Mouse (Mus musculus) liver, embryonic 13.5 days (tissue): ENCODE results near the gene Jph3. TPM values are rescaled to one million over a fixed set of nuclear protein-coding genes. Genes with fewer than 3 reads are reported as not detected.

Experiments
- ATAC-seq: fragments of 200-750 bp; cut with Nextera tagmentation; 2 replicates; pipeline ENCODE4 v1.8.0; 2017; ENCODE audit warnings: low read depth, mild to moderate bottlenecking, moderate number of reproducible peaks, moderate library complexity
- DNase-seq: peaks from one replicate; pipeline ENCODE4 v3.0.0; 2022
- H3K27ac ChIP-seq: fragments of 300-500 bp; sonication (generic); 2 replicates; pipeline ENCODE4 v1.5.1; 2015; ENCODE audit warnings: moderate library complexity, mild to moderate bottlenecking, inconsistent platforms
- H3K27me3 ChIP-seq: fragments of 300-500 bp; sonication (generic); 2 replicates; pipeline ENCODE4 v1.6.1; 2015; ENCODE audit warnings: mild to moderate bottlenecking, inconsistent platforms
- H3K36me3 ChIP-seq: fragments of 300-500 bp; sonication (generic); 2 replicates; pipeline ENCODE4 v1.6.1; 2015; ENCODE audit warnings: mild to moderate bottlenecking, inconsistent platforms
- H3K4me1 ChIP-seq: fragments of 300-500 bp; sonication (generic); replicated peaks from 2 replicates; pipeline ENCODE4 v1.6.1; 2015; ENCODE audit warnings: inconsistent platforms
- H3K4me2 ChIP-seq: fragments of 300-500 bp; sonication (generic); 2 replicates; pipeline ENCODE4 v1.6.1; 2015; ENCODE audit warnings: inconsistent platforms, mild to moderate bottlenecking, moderate library complexity
- H3K4me3 ChIP-seq: fragments of 300-500 bp; sonication (generic); replicated peaks from 2 replicates; pipeline ENCODE4 v1.5.1; 2015; ENCODE audit warnings: mild to moderate bottlenecking, inconsistent platforms
- H3K9ac ChIP-seq: fragments of 300-500 bp; sonication (generic); 2 replicates; pipeline ENCODE4 v1.6.1; 2015; ENCODE audit warnings: mild to moderate bottlenecking, inconsistent platforms
- H3K9me3 ChIP-seq: fragments of 300-500 bp; sonication (generic); replicated peaks from 2 replicates; pipeline ENCODE4 v1.6.1; 2016; ENCODE audit warnings: inconsistent platforms
- WGBS: fragments of 180-500 bp; shearing (Covaris S2); methylation state at CpG from one replicate; pipeline ENCODE4 v1.1.7; 2015; ENCODE audit not compliant: insufficient replicate concordance; 5-methylcytosine and 5-hydroxymethylcytosine counted together
- polyA plus RNA-seq: library from polyadenylated mRNA; unstranded; fragments of >200 nt; fragmentation: Nextera tagmentation; extraction: Ambion mirVana; gene quantifications from 2 replicates; pipeline ENCODE4 v1.2.1, GENCODE M21; 2015

The Jph3 gene
- polyA plus RNA-seq, result 0.14 and 0.31 TPM in 2 replicates

DNA sequence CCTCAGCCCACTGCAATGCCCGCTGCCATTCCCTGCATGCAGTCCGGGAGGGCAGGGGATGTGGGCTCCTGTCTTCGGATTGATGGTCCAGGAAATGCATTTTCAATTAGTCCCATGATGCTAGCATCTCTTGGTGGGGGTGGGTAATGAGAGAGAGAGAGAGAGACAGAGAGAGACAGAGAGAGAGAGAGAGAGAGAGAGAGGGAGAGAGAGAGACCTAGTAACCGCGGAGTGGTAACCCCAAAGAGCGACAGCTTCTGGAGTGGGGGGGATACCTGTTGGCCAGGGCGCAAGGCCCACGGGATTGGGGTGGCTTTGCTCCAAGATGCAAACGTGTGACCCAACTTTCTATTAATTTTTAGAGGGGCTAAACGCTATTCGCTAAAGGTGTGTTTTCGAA lies at the start of gene Jph3:
Gene Jph3 (plus strand): TSS at position 301 of the 400 bp plus-strand sequence.
- Histone ChIP-seq H3K36me3 (no peaks in the 10 kb centered on the region), H3K4me2 (peak within 1 kb of the TSS; percentile 49), H3K9ac (no peak within 1 kb of the TSS), H3K27me3 (peaks cover 69% of the 10 kb centered on the region), H3K4me1 (no peaks in the 10 kb centered on the region), H3K4me3 (peak within 1 kb of the TSS; percentile 37), H3K9me3 (no peaks in the 10 kb centered on the region), H3K27ac (no peak within 1 kb of the TSS)
- ATAC-seq (no peak), DNase-seq (no peak)
- 10% methylated on average over 12 of the region's 12 CpGs for WGBS

DNA sequence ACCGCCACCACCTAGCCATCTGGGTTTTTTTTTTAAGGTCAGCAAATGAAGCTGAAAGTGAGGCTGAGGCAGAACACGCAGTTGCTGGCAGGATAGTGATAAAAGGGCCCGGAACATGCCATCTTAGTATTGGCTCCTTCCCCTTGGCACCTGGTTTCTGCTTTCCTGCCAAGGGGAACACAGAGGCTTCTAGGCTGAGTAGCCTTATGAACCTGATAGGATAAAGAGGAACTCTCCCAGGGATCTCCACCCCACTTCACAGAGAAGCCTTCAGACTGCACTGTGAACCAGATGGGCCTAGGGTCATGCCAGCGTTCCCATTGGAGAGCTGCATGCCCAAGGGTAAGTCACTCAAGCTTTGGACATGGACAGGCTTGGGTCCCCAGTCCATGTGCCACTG lies 48.5 kb upstream of the Jph3 start:
- H3K27ac ChIP-seq, result no peak overlapping the region
- no peak overlapping the region for H3K9ac ChIP-seq
- 65% methylated on average over 4 of the region's 4 CpGs for WGBS
- no peaks in the 10 kb centered on the region for H3K27me3 ChIP-seq
- no peaks in the 10 kb centered on the region for H3K9me3 ChIP-seq
- H3K4me3 ChIP-seq, result no peak overlapping the region
- DNase-seq (no peak), ATAC-seq (no peak)
- H3K36me3 ChIP-seq, result no peaks in the 10 kb centered on the region
- H3K4me2 ChIP-seq, result no peak overlapping the region
- H3K4me1 ChIP-seq, result no peaks in the 10 kb centered on the region

DNA sequence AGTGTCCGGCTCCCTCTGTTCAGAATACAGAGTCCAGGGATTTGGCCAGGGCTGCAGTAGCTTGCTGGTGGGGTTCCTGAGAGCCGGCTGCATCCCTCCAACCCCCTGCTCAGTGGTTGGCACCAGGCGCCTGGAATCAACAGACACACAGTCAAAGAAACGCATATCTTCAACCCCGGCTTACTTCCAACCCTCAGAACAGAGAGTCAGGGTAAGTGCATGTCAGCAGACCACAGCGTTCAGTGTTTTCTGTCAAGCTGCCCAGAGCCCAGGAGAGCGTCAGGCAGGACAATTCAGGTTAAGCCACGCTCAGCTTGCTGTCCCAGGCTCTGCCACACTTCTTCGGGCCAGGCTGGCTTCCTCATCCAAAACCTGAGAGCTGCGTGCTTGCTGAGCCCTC lies 48.0 kb upstream of the Jph3 start:
- 49% methylated on average over 10 of the region's 10 CpGs for WGBS
- Histone ChIP-seq H3K4me2 (no peak overlapping the region), H3K4me1 (no peaks in the 10 kb centered on the region), H3K27ac (no peak overlapping the region), H3K9me3 (no peaks in the 10 kb centered on the region), H3K9ac (no peak overlapping the region), H3K4me3 (no peak overlapping the region), H3K36me3 (no peaks in the 10 kb centered on the region), H3K27me3 (no peaks in the 10 kb centered on the region)
- DNase-seq, result no peak
- no peak for ATAC-seq

DNA sequence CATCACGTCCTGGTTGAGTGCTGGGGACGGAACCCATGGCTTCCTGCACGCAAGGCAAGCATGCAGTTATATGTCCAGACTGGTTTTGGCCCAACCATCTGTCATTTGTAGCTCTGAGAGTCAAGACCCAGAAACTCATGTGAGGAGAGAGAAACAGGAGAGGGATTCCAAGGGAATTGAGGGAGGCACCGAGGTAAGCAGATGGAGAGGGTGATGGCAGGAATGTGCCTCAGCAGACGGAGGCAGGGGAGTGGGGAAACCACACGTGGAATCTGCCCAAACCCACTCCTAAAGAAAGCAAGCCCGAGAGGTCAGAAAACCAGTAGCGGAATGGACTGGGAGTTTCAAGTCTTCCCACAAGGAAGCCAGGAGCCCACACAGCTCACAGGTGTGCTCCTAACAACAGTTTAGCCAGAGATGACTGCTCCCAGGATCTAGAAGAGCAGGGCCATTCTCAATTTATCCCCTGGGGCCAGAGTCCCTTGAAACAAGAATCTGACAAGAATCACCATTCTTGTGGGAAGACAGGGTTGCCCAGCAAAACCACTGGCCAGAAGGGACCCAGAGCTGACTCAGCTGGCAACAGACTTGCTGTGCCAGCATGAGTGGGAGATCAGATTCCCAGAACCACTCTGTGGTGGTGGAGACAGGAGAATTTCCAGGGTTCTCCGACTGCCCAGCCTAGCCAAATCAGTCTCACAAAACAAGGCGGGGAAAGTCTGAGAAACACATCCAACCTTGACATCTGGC lies 46.2 kb upstream of the Jph3 start:
- Histone ChIP-seq H3K36me3 (no peaks in the 10 kb centered on the region), H3K4me1 (no peaks in the 10 kb centered on the region), H3K9me3 (no peaks in the 10 kb centered on the region), H3K9ac (no peak overlapping the region), H3K4me2 (no peak overlapping the region), H3K27me3 (no peaks in the 10 kb centered on the region), H3K27ac (no peak overlapping the region), H3K4me3 (no peak overlapping the region)
- no peak for DNase-seq
- no peak for ATAC-seq
- 56% methylated on average over 10 of the region's 10 CpGs for WGBS

DNA sequence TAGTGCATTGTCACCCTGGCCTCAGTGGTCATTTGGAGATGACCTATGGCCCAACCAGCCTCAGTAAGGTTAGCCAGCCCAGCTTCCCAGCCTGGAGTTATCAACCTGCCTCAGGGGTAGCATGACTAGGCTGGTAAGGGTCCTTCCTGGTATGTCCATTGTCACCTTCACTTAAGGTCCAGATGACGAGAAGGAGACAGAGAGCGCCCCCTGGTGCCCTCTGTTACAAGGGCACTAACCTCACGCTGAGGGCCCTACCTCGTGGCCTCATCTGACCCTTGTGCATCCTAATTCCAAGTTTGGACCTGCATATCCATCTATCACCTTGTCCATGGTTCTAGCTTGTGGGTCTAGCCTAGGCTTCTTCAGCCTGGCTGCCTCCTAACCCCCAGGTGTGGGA lies 44.0 kb upstream of the Jph3 start:
- WGBS, result 7% methylated on average over 4 of the region's 4 CpGs
- DNase-seq, result no peak
- H3K9me3 ChIP-seq, result no peaks in the 10 kb centered on the region
- H3K4me2 ChIP-seq, result no peak overlapping the region
- no peak for ATAC-seq
- no peak overlapping the region for H3K4me3 ChIP-seq
- H3K27me3 ChIP-seq, result no peaks in the 10 kb centered on the region
- H3K36me3 ChIP-seq, result no peaks in the 10 kb centered on the region
- H3K27ac ChIP-seq, result no peak overlapping the region
- H3K4me1 ChIP-seq, result no peaks in the 10 kb centered on the region
- H3K9ac ChIP-seq, result no peak overlapping the region

DNA sequence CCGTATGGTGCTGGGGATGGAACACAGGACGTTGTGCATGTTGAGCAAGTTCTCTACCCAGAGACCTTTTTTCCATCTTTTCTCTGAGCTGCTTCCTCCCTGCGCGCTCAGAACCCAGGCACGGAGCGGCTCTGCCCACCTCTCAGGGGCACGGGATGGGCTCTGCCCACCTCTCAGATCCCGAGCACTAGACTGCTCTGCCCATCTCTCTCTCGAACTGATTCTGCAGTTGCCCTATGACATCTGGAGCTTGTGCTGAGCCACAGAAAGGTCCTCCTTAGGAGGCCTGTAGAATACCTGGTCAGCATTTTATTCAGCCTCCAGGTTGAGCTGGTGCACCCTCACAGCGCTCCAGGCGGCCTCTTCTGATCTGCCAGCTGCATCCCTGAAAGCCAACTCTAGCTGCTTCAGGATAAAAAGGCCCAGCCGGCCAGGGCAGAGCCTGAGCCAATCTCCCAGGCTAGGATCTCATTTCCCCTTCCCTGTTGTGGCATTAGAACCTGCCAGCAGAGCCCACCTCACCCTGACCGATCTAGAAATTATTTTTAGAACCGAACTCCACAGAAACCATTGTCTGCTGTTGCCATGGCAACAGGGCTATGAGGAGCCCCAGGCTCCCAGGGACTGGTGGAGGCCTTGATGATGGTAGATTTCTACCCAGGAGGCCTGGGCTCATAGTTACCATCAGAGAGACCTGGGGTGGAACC lies 41.8 kb upstream of the Jph3 start:
- 44% methylated on average over 14 of the region's 14 CpGs for WGBS
- ATAC-seq, result no peak
- no peak for DNase-seq

DNA sequence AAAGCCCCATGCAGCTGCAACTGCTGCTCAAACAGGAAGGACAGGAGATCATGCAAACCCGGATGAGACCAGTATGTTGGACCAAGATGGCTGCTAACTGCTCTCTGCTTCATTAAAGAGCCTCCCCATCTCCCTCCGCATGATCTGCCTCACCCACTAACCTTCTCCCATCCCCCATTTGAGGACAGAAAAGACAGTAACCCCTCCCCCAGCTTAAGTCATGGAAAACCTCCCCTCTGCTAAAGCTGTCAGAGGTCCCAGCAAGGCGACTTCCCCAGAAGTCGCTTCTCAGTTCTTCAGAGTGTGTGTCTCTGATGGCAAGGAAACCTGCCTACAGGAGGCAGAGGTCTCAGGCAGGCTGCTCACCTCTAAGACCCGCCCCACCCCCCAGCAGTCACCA lies 40.9 kb upstream of the Jph3 start:
- no peaks in the 10 kb centered on the region for H3K36me3 ChIP-seq
- no peak overlapping the region for H3K27ac ChIP-seq

More for the DNA sequence above, 41.8 kb upstream of the Jph3 start:
- no peak overlapping the region for H3K9ac ChIP-seq
- H3K4me1 ChIP-seq, result no peaks in the 10 kb centered on the region
- H3K27me3 ChIP-seq, result no peaks in the 10 kb centered on the region
- no peaks in the 10 kb centered on the region for H3K9me3 ChIP-seq
- H3K4me2 ChIP-seq, result no peak overlapping the region
- H3K4me3 ChIP-seq, result no peak overlapping the region
- no peak overlapping the region for H3K27ac ChIP-seq
- no peaks in the 10 kb centered on the region for H3K36me3 ChIP-seq

DNA sequence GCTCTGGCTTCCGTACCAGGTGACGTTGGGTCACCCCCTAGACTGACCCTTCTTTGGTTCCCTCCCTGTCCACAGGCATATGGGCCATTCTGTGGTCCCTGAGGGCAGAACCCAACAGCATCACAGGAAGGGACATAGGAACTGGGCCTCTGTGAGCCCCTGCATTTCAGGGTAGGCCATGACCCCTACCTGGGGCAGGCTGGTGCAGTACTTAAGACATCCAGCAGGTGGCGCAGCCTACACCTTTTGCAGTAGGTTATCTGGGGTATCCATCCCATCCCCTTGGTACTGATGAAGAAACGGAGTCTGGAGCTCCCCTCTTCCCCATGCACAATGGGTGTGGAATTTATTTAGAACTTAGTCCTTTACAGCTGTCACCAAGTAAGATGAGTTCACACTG lies 35.0 kb upstream of the Jph3 start:
- WGBS, result 43% methylated on average over 4 of the region's 4 CpGs
- Histone ChIP-seq H3K9me3 (no peaks in the 10 kb centered on the region), H3K4me2 (no peak overlapping the region), H3K36me3 (no peaks in the 10 kb centered on the region), H3K9ac (no peak overlapping the region), H3K4me1 (no peaks in the 10 kb centered on the region), H3K4me3 (no peak overlapping the region), H3K27me3 (no peaks in the 10 kb centered on the region), H3K27ac (no peak overlapping the region)
- DNase-seq, result peak; percentile 11
- no peak for ATAC-seq

More for the DNA sequence above, 40.9 kb upstream of the Jph3 start:
- Histone ChIP-seq H3K4me2 (no peak overlapping the region), H3K27me3 (no peaks in the 10 kb centered on the region), H3K9me3 (no peaks in the 10 kb centered on the region), H3K4me1 (no peaks in the 10 kb centered on the region), H3K4me3 (no peak overlapping the region), H3K9ac (no peak overlapping the region)
- DNase-seq (no peak), ATAC-seq (no peak)
- 24% methylated on average over 5 of the region's 5 CpGs for WGBS

DNA sequence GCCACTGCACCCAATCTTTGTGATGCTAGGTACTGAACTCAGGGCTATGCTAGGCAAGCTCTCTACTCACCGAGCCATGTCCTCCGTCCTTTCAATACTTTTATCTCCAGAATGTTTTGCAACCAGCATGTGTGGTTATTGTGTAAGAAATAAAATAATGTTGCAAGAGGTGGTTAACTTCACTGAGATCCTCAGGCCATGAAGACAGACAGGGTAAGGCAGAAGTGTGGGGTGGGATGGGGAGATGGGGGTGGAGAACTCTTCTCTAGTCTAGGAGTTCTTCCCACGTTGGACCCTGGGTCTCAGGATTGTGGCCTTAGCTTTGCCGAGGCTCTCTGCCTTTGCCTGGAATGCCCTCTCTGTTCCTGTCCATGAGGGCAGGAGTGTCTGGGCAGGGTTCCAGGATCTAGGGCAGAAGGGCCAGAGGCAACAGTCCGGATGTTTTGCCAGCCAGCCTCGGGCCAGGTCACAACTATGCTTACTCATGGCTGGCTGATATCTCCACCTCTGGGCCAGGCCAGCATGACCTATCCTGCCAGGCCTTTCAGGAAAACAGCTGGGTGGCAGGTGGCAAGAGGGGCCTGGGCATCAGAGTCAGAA lies 33.7 kb upstream of the Jph3 start:
- no peak overlapping the region for H3K4me3 ChIP-seq
- H3K4me1 ChIP-seq, result no peaks in the 10 kb centered on the region
- ATAC-seq (no peak), DNase-seq (no peak)
- H3K27ac ChIP-seq, result no peak overlapping the region
- 53% methylated on average over 6 of the region's 6 CpGs for WGBS
- H3K9me3 ChIP-seq, result no peaks in the 10 kb centered on the region
- H3K9ac ChIP-seq, result no peak overlapping the region
- H3K27me3 ChIP-seq, result no peaks in the 10 kb centered on the region
- H3K4me2 ChIP-seq, result no peak overlapping the region
- no peaks in the 10 kb centered on the region for H3K36me3 ChIP-seq

DNA sequence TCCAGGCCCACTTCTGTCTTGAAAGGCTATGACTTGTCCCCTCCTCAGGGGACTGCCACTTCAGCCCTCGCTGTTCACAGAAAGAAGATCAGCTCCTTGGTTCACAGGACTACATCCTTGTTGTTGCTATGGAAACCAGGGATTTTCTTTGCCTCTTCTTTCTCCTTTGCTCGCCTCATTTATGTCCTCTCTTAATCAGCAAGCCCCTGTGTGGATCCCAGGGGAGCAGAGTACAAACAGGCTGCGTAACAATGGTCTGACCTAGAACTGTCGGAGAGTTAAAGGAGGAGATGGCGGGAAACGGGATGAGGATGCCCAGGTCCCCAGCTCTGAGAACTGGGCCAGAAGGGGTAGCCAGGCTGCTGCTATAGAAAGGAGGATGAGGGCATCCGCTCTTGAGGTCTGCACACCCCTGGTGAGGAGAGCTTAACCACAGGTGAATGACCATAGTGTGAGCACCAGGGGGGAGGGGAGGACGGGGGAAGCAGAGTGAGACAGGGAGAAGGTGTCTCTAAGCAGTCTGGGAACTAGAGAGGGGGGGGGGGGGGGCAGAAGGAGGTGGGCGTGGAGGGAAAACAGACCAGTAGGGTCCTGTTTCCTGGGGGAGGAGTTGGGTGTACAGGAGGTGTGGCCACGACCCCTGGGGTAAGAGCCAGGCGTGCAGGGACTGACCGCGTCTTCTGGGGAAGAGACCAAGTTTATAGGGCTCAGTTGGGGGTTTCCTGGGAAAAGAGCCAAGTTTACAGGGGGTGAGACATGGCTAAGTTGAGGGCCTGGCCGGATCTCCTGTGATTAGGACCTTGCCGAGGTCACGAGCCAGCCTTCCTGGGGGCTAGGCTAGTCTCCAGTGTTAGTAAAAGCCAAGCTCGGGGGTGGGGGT lies 31.4 kb upstream of the Jph3 start:
- no peaks in the 10 kb centered on the region for H3K27me3 ChIP-seq
- H3K4me3 ChIP-seq, result no peak overlapping the region
- ATAC-seq (no peak), DNase-seq (no peak)
- H3K27ac ChIP-seq, result no peak overlapping the region
- H3K9ac ChIP-seq, result no peak overlapping the region
- H3K36me3 ChIP-seq, result no peaks in the 10 kb centered on the region
- no peak overlapping the region for H3K4me2 ChIP-seq
- no peaks in the 10 kb centered on the region for H3K9me3 ChIP-seq
- no peaks in the 10 kb centered on the region for H3K4me1 ChIP-seq
- WGBS, result 6% methylated on average over 16 of the region's 17 CpGs

DNA sequence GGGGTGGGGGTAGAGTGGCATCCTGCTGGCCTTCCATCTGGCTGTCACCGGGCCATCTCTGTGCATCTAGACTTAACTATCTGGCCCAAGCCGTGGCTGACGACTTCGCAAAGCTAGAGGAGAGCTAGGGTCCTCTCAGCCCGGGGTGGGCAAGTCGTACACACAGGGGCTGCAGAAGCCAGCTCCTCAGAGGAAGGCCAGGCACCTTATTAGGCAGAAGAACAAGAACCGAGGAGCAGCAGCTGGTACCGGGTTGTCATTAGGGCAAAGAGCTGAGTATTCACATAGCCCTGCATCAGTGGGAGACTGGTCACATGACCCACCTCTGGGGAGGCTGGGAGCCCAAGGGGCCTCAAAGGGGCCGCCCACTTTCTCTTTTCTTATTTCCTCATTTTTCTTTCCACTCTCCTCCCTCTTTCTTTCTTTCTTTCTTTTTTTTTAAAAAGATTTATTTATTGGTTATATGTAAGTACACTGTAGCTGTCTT lies 30.8 kb upstream of the Jph3 start:
- H3K4me2 ChIP-seq, result no peak overlapping the region
- H3K27ac ChIP-seq, result no peak overlapping the region
- no peaks in the 10 kb centered on the region for H3K9me3 ChIP-seq
- 6% methylated on average over 9 of the region's 9 CpGs for WGBS
- no peak for DNase-seq
- ATAC-seq, result no peak
- no peak overlapping the region for H3K4me3 ChIP-seq
- no peaks in the 10 kb centered on the region for H3K36me3 ChIP-seq
- H3K27me3 ChIP-seq, result no peaks in the 10 kb centered on the region
- no peaks in the 10 kb centered on the region for H3K4me1 ChIP-seq
- H3K9ac ChIP-seq, result no peak overlapping the region
